Mouse (Mus musculus) natural killer cell, adult 2 months (primary cell): Measurements from ENCODE around the gene Rab31.

Experiments used
- DNase-seq, 2 experiments: peaks; one replicate each; pipeline ENCODE4 v3.0.0; 2022; ENCODE audit warnings: low spot score in 2 of 2

Gene Rab31

GRCm38 (mm10) chr17:65739874-65740725 is 32.5 kb downstream of the Rab31 start:
- no peak for DNase-seq

DNA sequence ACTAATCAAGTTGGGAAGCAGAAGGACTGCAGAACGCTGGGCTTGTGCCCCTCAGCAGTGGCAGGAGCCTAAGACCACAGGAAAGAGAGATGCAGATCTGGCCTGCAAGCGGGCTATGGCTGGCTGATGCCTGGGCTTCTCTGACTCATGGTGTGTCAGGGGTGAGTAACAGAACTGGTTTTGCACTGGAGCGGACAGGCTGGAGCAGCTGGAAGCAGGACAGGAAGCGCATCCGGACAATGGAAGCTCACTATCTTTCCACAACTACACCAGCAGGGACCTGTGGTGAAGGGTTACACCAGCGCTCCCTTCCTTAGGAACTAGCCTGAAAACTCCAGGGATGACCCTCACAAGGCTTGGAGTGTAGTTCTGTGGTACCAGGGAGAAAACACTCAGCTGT is 34.9 kb downstream of the Rab31 start:
- no peak for DNase-seq

GRCm38 (mm10) chr17:65737175-65737574 is 35.4 kb downstream of the Rab31 start:
- no peak for DNase-seq

- no peak for DNase-seq
These were observed 37.5 kb downstream of the Rab31 start for GRCm38 (mm10) chr17:65735088-65735487.

DNA sequence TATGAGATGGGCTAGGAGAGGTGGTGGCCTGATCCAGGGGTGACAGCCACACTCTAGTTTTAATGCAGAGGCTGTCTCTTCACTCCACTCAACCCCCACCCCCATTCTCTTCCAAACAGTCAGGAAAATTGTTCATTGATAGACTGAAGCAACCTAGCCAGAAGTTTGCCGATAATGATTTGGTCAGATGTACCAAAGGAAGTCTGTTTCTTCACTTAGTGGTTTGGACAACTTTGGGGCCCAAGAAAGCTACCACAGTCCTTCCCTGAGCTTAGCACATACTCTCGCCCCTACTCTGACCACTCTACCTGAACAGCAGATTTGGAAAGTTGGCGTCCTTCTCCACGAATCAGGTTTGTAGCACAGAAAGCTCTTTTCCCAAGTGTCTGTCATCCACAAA is 39.9 kb downstream of the Rab31 start:
- DNase-seq, result no peak

DNA sequence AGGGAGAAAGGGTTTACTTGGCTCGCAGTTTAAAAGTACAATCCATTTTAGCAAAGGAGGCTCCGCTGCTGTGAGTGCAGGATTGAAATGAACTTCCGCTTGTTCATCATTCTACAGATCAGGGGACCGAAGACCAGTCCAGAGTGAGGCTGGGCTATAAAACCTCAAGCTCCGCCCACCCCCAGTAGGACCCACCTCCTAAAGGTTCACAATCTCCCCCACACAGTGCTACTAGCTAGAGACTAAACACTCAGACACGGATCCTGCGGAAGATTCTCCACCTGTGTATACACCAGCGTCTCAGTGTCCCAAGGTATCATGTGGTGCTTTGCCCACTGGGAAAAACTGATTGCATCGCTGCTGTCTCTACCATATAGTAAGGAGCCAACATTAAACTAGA is 40.8 kb downstream of the Rab31 start:
- no peak for DNase-seq

GRCm38 (mm10) chr17:65729945-65730741 is 42.4 kb downstream of the Rab31 start:
- peak in 1 of 2 experiments; percentile 28 for DNase-seq

- no peak for DNase-seq
These were observed 45.8 kb downstream of the Rab31 start for GRCm38 (mm10) chr17:65726755-65727154.

GRCm38 (mm10) chr17:65726274-65726673 is 46.3 kb downstream of the Rab31 start:
- DNase-seq, result peak; percentile 16

DNA sequence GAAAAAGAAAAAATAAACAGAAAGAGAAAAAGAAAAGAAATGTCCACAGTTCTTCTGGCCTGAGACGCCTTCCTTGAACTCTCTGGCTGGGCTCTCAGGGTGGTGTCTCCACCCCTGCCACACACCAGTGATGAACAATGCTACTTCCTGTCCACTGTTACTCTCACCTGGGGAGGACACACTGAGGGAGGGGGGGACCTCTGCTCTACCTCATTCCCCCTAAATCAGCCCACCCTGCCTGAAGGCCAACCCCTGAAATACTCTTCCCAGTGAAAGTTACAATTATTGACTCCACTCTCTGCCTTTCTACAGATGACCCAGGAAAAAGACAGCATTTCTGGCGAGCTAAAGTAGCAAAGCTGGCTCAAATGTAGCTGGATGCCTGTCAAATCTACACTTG is 46.7 kb downstream of the Rab31 start:
- DNase-seq, result no peak

GRCm38 (mm10) chr17:65725381-65725780 is 47.2 kb downstream of the Rab31 start:
- no peak for DNase-seq

DNA sequence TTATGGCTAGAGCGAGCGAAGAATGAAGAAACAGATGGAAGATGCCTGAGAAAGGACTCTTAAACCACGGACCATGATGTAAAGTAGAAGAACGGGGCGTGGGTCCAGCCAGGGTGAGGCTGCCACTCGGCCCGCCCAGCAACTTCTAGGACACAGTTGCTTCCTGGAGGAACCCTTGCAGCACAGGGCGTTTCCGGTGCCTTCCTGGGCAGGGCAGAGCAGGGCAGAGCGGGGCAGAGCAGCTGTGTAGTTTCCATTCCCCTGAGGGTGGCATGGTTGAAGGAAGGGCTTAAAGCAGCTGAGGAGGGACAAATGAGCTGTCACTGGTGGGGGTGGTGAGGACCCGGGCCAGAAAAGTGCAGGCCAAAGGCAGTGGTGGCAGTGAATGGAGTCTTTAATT is 48.3 kb downstream of the Rab31 start:
- DNase-seq, result peak in 1 of 2 experiments; percentile 32

DNA sequence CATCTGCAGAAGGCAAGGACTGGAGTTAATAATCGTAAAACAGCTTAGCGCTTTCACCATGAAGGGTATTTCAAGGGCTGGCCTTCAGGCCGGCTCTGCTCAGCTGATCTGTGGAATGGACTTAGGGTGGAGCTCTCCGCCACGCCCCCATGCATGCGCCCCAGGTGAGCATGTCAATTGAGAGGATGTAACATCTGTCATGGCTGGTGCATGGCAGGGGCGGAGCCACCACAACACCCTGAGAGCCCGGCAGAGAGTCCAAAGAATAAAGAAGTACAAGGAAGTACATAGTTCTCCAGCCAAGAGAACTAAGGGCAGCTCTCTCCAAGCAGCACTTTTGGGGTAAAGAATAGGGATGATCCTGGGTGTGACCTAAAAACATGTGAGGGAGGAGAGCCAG is 48.9 kb downstream of the Rab31 start:
- peak in 1 of 2 experiments; percentile 19 for DNase-seq

GRCm38 (mm10) chr17:65721330-65721729 is 51.2 kb downstream of the Rab31 start:
- no peak for DNase-seq

DNA sequence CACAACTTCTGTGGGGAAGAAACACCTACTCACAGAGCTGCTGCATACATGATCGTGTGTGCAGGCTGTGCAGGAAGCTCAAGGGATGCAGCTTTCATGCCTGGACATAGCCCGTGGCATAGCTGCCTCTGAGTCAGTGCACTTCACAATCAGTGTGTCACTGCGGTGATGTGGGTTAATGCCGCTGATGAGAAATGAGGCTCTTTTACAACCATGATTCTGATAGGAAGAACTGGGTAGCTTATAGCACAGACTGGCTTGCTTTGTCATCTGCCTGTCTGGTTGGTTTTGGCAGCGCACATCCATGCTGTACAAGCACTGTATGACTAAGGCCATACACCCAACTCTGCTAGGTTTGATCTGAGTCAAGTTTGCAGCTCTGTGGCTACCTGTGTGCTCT is 52.7 kb downstream of the Rab31 start:
- no peak for DNase-seq

DNA sequence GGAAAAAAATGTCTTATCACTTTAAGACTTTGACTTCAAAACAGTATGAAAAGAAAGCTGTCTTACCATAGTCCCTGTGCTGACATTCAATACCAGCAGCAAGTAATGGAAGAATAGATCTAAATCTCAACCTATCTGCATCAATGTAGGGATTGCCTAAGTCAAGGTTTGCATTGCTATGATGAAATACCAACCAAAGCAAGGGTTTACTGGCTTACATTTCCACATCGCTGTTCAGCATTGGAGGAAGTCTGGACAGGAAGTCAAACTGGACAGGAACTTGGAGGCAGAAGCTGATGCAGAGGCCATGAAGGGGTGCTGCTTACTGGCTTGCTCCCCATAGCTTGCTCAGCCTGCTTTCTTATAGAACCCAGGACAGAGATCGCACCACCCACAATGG is 54.0 kb downstream of the Rab31 start:
- no peak for DNase-seq

GRCm38 (mm10) chr17:65717658-65718199 is 54.8 kb downstream of the Rab31 start:
- no peak for DNase-seq

DNA sequence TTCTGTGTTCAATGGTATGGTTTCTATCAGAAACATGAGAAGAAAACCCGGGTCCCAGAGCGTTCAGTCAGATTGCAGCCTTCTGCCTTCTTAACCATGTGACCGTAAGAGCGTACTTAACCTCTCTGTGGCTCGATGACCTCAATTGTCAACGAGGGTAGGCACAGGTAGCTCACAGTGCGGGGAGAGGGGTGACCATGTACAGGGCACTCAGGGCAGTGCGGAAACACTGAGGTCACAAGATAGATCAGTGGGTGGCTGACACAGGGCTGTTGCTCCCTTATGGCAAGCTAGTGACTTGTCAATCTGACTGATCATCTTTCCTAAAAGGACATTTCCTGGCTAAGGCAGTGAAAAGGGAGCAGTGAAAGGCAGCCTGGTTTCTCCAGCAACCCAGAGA is 58.5 kb downstream of the Rab31 start:
- no peak for DNase-seq

GRCm38 (mm10) chr17:65712861-65713535 is 59.6 kb downstream of the Rab31 start:
- no peak for DNase-seq

DNA sequence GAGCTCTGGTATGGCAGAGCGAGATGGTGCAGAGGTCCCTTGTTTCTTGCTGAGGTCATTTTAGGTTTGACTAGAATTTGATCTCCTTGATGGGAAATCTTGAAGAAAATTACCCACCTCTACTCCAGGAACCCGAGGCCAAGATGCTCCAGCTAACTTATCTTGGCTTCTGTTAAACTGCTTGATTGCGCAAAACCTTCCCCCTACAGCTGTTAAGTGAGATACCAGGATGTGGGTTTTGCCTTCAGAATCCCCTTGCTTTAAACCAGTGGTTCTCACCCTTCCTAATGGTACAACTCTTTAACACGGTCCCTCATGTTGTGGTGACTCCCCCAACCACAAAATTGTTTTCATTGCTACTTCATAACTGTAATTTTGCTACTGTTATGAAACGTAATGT is 60.8 kb downstream of the Rab31 start:
- DNase-seq, result no peak

DNA sequence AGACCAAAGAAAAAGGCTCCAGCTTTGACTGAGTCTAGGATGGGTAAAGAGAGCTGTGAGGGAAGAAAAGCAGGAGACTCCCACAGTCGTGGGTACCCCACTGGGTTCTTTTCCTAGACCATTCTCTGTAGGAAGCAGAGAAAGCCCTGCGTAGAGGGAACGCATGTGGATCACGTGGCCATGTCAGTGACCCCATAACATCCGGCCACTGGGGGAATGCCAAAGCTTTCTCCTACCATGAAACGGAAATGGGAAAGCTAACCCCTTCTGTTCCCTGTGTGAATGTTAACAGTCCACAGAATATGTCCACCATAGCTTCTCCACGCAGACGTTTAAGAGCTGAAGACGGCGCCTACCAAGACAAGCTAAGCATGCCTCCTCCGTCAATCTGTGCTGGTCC is 62.0 kb downstream of the Rab31 start:
- no peak for DNase-seq

DNA sequence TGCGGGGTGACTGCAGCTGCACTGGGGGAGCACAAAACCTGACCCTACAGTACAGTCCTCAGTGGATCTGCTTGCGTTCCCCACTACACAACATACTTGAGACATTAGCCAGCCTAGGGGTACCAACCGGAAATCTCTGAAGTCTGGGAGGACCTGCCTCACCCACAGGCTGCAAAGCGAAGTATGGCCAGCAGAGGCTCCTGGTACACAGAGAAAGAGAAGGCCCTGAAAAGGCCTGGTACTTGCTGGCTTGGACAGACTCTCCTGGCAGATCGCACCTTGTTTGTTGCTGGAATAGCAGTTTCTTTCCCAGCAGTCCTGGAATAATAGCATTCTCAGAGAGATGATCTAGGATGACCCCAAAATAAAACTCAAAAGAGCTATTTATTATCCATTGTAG is 66.3 kb downstream of the Rab31 start:
- DNase-seq, result peak; percentile 16 to 48
